15 mouse cellular contexts compared by ENCODE assay signal in genomic region chr2:5125506-5125905, GRCm38 (mm10). TPM values are rescaled to one million over a fixed set of nuclear protein-coding genes. Genes with fewer than 3 reads are reported as not detected.
A peak's percentile ranks its signal among the peaks of the same experiment; 100 is the strongest.
DNase-seq lines count a peak whose midpoint lies in the region; ATAC-seq lines count a peak whose summit lies in the region.
"Had no signal": no experiment of that assay in that cellular context is flagged by ENCODE, and none has a peak within 500 bp of the region (broad histone marks: within the 10 kb centered on the region; RNA-seq: fewer than 3 reads in every experiment).

No protein-coding gene starts in this region.

- intact Hi-C loops in heart, postnatal 14 days (cut with DNase I) = no loop called here

- H3K27me3 ChIP-seq in heart, embryonic 10.5 days (ENCODE audit: insufficient read depth, poor library complexity, severe bottlenecking) = no peaks in the 10 kb centered on the region
- H3K27me3 ChIP-seq in kidney, embryonic 14.5 days (ENCODE audit: control insufficient read depth, insufficient read depth, low read length) = no peaks in the 10 kb centered on the region
- no peaks in the 10 kb centered on the region for H3K27me3 ChIP-seq in liver, embryonic 12.5 days (replicated peaks)
- H3K27me3 ChIP-seq: limb, embryonic 15.5 days; stomach, embryonic 15.5 days had no signal

- WGBS in heart, embryonic 10.5 days = 8% methylated on average over 6 of the region's 6 CpGs
- 19% methylated on average over 6 of the region's 6 CpGs for WGBS in kidney, embryonic 14.5 days
- WGBS in liver, embryonic 12.5 days (ENCODE audit: insufficient replicate concordance) = 3% methylated on average over 6 of the region's 6 CpGs

- no peaks in the 10 kb centered on the region for H3K36me3 ChIP-seq in heart, embryonic 10.5 days
- H3K36me3 ChIP-seq in kidney, embryonic 14.5 days (ENCODE audit: control insufficient read depth, insufficient read depth, low read length) = no peaks in the 10 kb centered on the region
- no peaks in the 10 kb centered on the region for H3K36me3 ChIP-seq in liver, embryonic 12.5 days
- H3K36me3 ChIP-seq: limb, embryonic 15.5 days; stomach, embryonic 15.5 days had no signal

- no peak overlapping the region for H3K9ac ChIP-seq in kidney, embryonic 14.5 days (ENCODE audit: low read depth, low read length)
- H3K9ac ChIP-seq in liver, embryonic 12.5 days = no peak overlapping the region
- H3K9ac ChIP-seq: limb, embryonic 15.5 days; stomach, embryonic 15.5 days had no signal

- no peak overlapping the region for H3K4me2 ChIP-seq in kidney, embryonic 14.5 days (replicated peaks; ENCODE audit: low read depth, low read length)
- H3K4me2 ChIP-seq in liver, embryonic 12.5 days = no peak overlapping the region
- H3K4me2 ChIP-seq: limb, embryonic 15.5 days; midbrain, embryonic 11.5 days; stomach, embryonic 15.5 days had no signal

- no peaks in the 10 kb centered on the region for H3K9me3 ChIP-seq in heart, embryonic 10.5 days
- no peaks in the 10 kb centered on the region for H3K9me3 ChIP-seq in kidney, embryonic 14.5 days (ENCODE audit: control insufficient read depth, low read length)
- no peaks in the 10 kb centered on the region for H3K9me3 ChIP-seq in liver, embryonic 12.5 days (replicated peaks)
- H3K9me3 ChIP-seq: limb, embryonic 15.5 days; stomach, embryonic 15.5 days had no signal

- H3K4me3 ChIP-seq in heart, embryonic 10.5 days = no peak overlapping the region
- no peak overlapping the region for H3K4me3 ChIP-seq in kidney, embryonic 14.5 days (ENCODE audit: low read length)
- H3K4me3 ChIP-seq in liver, embryonic 12.5 days = no peak overlapping the region
- H3K4me3 ChIP-seq: limb, embryonic 15.5 days; myocyte; stomach, embryonic 15.5 days had no signal

- peak; percentile 80 for DNase-seq in heart, embryonic 10.5 days (ENCODE audit: low spot score)
- no peak for DNase-seq in heart, postnatal 14 days
- no peak for DNase-seq in kidney, adult 11 months
- DNase-seq in embryo, embryonic 11 days = peak; percentile 57
- DNase-seq in cerebellum, adult 11-12 months = no peak
- DNase-seq in layer of hippocampus, adult 8-10 months (ENCODE audit: low spot score in 2 of 2) = no peak
- DNase-seq: cerebellum, adult 18-20 months; thymus, postnatal 36 days had no signal

- H3K4me1 ChIP-seq in heart, embryonic 10.5 days = peaks cover 20% of the 10 kb centered on the region; the same call in 1 of the 2 replicates
- H3K4me1 ChIP-seq in kidney, embryonic 14.5 days (ENCODE audit: control insufficient read depth, insufficient read depth, low read length) = 0 out of 2 replicates have a peak, but pooled peaks cover 4% of the 10 kb centered on the region
- H3K4me1 ChIP-seq in liver, embryonic 12.5 days = no peaks in the 10 kb centered on the region

- H3K27ac ChIP-seq in heart, embryonic 10.5 days = no peak overlapping the region
- 0 out of 2 replicates have a peak overlapping the region, but pooled peaks have one; percentile 24 for H3K27ac ChIP-seq in kidney, embryonic 14.5 days (ENCODE audit: low read depth, low read length)
- H3K27ac ChIP-seq in liver, embryonic 12.5 days = no peak overlapping the region
- H3K27ac ChIP-seq: limb, embryonic 15.5 days; stomach, embryonic 15.5 days had no signal

- ATAC-seq in kidney, embryonic 14.5 days (ENCODE audit: low FRiP score, low TSS enrichment) = 0 out of 2 replicates have a peak, but pooled peaks have one; percentile 35
- ATAC-seq in liver, embryonic 12.5 days = peak; percentile 51

RNA-seq across cellular contexts. Expression of gene Ccdc3, which starts 12.1 kb away (rescaled TPM):
- 3.4 and 5.3 TPM in 2 replicates for polyA plus RNA-seq in heart, embryonic 10.5 days (2016; fragmentation: Nextera tagmentation; extraction: Ambion mirVana)
- 1 to 10 TPM; 5.2 to 6.0 TPM for total RNA-seq in heart, postnatal 14 days (2021)
- 6.7 and 12.4 TPM in 2 replicates for polyA plus RNA-seq in kidney, embryonic 14.5 days (2014; fragmentation: Nextera tagmentation; extraction: Ambion mirVana)
- 10.2 and 13.9 TPM in 2 replicates for polyA plus RNA-seq in liver, embryonic 12.5 days (2016; fragmentation: Nextera tagmentation; extraction: Ambion mirVana)
- total RNA-seq in layer of hippocampus, adult 8-10 months (2022) = 10 to 100 TPM; 11.1 to 13.7 (median 12.0) TPM
- total RNA-seq: granulocyte monocyte progenitor cell, adult 5-6 weeks had no signal

Comparison
In these comparisons a context has a peak if more than half of its experiments do, and no peak if none do; other contexts are left out.
1. DNase-seq: peak in heart, embryonic 10.5 days (single experiment) and embryo, embryonic 11 days (single experiment); none in heart, postnatal 14 days (0 of 2), kidney, adult 11 months (single experiment), cerebellum, adult 11-12 months (single experiment) and layer of hippocampus, adult 8-10 months (0 of 2).